25 mouse cellular contexts compared by ENCODE assay signal in the genomic region with DNA sequence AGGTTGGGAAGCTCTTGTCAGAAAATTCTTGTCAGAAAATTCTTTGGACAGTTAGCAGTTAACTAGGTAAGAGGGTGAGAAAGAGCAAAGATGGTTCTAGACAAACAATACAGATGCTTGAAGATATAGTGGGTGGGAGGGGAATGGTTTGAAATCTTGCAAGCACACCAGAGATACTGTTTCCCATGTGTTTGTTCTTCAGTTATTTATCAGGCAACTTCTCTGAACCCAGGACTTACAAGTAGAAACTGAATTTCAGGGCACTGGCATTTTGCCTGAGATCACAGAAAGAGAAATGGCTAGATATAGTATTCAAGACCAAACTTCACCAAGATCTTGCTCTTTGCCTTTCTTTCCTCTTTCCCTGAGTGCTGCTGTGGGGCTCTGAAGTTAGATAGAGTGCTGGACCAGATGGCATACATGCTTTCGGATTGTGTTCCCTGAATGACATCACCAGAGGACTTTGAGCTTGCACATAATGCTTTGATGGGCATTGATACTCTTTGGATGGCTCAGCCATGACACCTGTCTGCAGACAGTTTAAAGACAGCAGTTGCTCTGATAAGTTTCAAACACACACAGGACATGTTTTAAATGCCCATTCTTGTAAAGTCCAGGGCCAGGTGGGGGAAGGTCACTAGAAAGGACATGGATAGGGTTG. TPM values are rescaled to one million over a fixed set of nuclear protein-coding genes. Genes with fewer than 3 reads are reported as not detected.
"Had no signal": no experiment of that assay in that cellular context is flagged by ENCODE, and none has a peak within 500 bp of the region (broad histone marks: within the 10 kb centered on the region; RNA-seq: fewer than 3 reads in every experiment).

No protein-coding gene starts in this region.

- H3K4me2 ChIP-seq: liver, embryonic 15.5 days; lung, embryonic 14.5 days; midbrain, embryonic 11.5 days; neural tube, embryonic 12.5 days; stomach, embryonic 15.5 days had no signal

- H3K27ac ChIP-seq: layer of hippocampus, adult 2 months; liver, embryonic 15.5 days; macrophage; neural tube, embryonic 12.5 days; stomach, embryonic 15.5 days had no signal

- H3K4me1 ChIP-seq: liver, embryonic 15.5 days; megakaryocyte, embryonic 14.5 days; neural tube, embryonic 12.5 days; stomach, embryonic 15.5 days had no signal

- DNase-seq: kidney, adult 18-20 months; kidney, adult 9 months; kidney, postnatal 14 days; kidney, postnatal 4 days; layer of hippocampus, adult 9-11 months; lung, embryonic 14.5 days; midbrain, embryonic 14.5 days; retina, postnatal 1 day; right cerebral cortex, postnatal 25 days; spleen, adult 18-20 months; thymus, postnatal 25 days had no signal

- H3K9ac ChIP-seq: liver, embryonic 15.5 days; lung, embryonic 14.5 days; neural tube, embryonic 12.5 days; stomach, embryonic 15.5 days had no signal

- H3K36me3 ChIP-seq: liver, embryonic 15.5 days; neural tube, embryonic 12.5 days; stomach, embryonic 15.5 days had no signal

- H3K9me3 ChIP-seq: liver, embryonic 15.5 days; megakaryocyte, embryonic 14.5 days; neural tube, embryonic 12.5 days; stomach, embryonic 15.5 days had no signal

- H3K27me3 ChIP-seq: liver, embryonic 15.5 days; megakaryocyte, embryonic 14.5 days; neural tube, embryonic 12.5 days; stomach, embryonic 15.5 days had no signal

- H3K4me3 ChIP-seq: layer of hippocampus, adult 2 months; liver, embryonic 15.5 days; megakaryocyte, embryonic 14.5 days; neural tube, embryonic 12.5 days; stomach, embryonic 15.5 days had no signal

- ATAC-seq: lung, postnatal 0 days had no signal

RNA-seq across cellular contexts. Expression of a gene that starts 11.8 kb away (rescaled TPM):
- total RNA-seq: layer of hippocampus, adult 2 months; layer of hippocampus, postnatal 25 days; left cerebral cortex, adult 18-20 months; midbrain, postnatal 0 days; neutrophil, adult 5-6 weeks had no signal
- polyA plus RNA-seq: intestine, embryonic 14.5 days; kidney, embryonic 16.5 days; lung, embryonic 14.5 days; macrophage; midbrain, embryonic 11.5 days; midbrain, embryonic 14.5 days; neural tube, embryonic 12.5 days had no signal

RNA-seq across cellular contexts. Expression of a gene that starts 43.3 kb away (rescaled TPM):
- total RNA-seq: neutrophil, adult 5-6 weeks had no signal
- polyA plus RNA-seq: macrophage had no signal
